Mouse (Mus musculus) liver, embryonic 14.5 days (tissue): ENCODE data around the gene Rabgap1l.
"Not testable (repeated sequence)": the region's sequence is repeated elsewhere in the genome, so short reads cannot be mapped to it uniquely, and the experiment has no call there.

Source experiments
- CTCF ChIP-seq: IDR thresholded peaks from 2 replicates; pipeline ENCODE4 v1.5.1; 2016; ENCODE audit warnings: antibody characterized with exemption, low read depth, control low read depth
- EP300 ChIP-seq: IDR thresholded peaks from 2 replicates; pipeline ENCODE4 v1.6.1; 2016; ENCODE audit warnings: antibody characterized with exemption, low read depth

DNA sequence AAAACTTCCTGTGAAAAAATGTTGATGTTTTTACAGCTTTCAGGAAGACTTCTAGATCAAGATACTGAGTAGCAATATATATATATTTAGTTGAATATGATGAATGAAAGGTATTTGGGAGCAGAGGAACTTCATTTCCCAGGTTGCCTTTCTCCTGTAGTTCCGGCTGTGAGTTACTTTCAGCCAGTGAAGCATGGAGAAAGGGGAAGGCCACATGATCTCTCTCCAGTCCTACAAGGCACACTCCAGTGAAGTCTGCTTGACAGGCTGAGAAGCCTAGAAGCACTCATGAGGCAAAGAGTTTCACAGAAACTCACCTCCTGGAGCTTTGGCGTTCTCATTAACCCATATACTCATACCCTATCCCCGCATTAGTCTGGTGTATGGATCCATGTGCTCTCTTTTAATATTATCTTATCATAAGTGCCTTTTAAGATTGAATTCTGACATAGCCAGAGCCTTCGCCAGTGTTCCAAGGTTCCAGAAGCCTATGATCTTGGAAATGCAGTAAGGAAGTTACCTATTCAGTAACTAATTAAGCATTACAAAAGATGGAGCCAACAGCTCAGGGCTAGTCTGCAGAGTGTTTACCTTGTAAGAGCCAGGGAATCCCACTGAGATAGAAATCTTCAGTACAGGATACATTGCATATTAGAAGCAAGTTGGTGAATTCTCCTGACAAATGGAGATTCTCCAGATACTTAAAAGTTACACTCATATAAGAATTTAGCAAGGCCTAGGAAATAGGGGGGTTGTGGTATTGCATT lies 168.5 kb downstream of the Rabgap1l start:
- not testable (repeated sequence) for TF ChIP-seq CTCF, EP300
